Mouse (Mus musculus) forebrain, embryonic 13.5 days (tissue): Measurements from ENCODE around the gene Xlr5b. TPM values are rescaled to one million over a fixed set of nuclear protein-coding genes. Genes with fewer than 3 reads are reported as not detected.
"Not testable (repeated sequence)": the region's sequence is repeated elsewhere in the genome, so short reads cannot be mapped to it uniquely, and the experiment has no call there.

ENCODE experiments used
- ATAC-seq: fragments of 200-750 bp; cut with Nextera tagmentation; 2 replicates; pipeline ENCODE4 v1.8.0; 2017
- H3K27ac ChIP-seq: fragments of 300-500 bp; sonication (generic); 2 replicates; pipeline ENCODE4 v1.5.1; 2015; ENCODE audit warnings: inconsistent platforms, mild to moderate bottlenecking, moderate library complexity
- H3K27me3 ChIP-seq: fragments of 300-500 bp; sonication (generic); 2 replicates; pipeline ENCODE4 v1.6.1; 2015; ENCODE audit warnings: mild to moderate bottlenecking, inconsistent platforms
- H3K36me3 ChIP-seq: fragments of 300-500 bp; sonication (generic); 2 replicates; pipeline ENCODE4 v1.6.1; 2015; ENCODE audit warnings: mild to moderate bottlenecking, inconsistent platforms; ENCODE audit not compliant: poor library complexity, severe bottlenecking
- H3K4me1 ChIP-seq: fragments of 300-500 bp; sonication (generic); 2 replicates; pipeline ENCODE4 v1.6.1; 2015; ENCODE audit warnings: inconsistent platforms
- H3K4me2 ChIP-seq: fragments of 300-500 bp; sonication (generic); 2 replicates; pipeline ENCODE4 v1.6.1; 2015; ENCODE audit warnings: inconsistent platforms, mild to moderate bottlenecking, moderate library complexity
- H3K4me3 ChIP-seq: fragments of 300-500 bp; sonication (generic); 2 replicates; pipeline ENCODE4 v1.5.1; 2015; ENCODE audit warnings: mild to moderate bottlenecking, inconsistent platforms
- H3K9ac ChIP-seq: fragments of 300-500 bp; sonication (generic); 2 replicates; pipeline ENCODE4 v1.6.1; 2015; ENCODE audit warnings: mild to moderate bottlenecking, inconsistent platforms
- H3K9me3 ChIP-seq: fragments of 300-500 bp; sonication (generic); replicated peaks from 2 replicates; pipeline ENCODE4 v1.6.1; 2016; ENCODE audit warnings: inconsistent platforms
- WGBS: fragments of 180-500 bp; shearing (Covaris S2); methylation state at CpG from one replicate; pipeline ENCODE4 v1.1.7; 2015; 5-methylcytosine and 5-hydroxymethylcytosine counted together
- polyA plus RNA-seq: library from polyadenylated mRNA; unstranded; fragments of >200 nt; fragmentation: Nextera tagmentation; extraction: Ambion mirVana; gene quantifications from 2 replicates; pipeline ENCODE4 v1.2.1, GENCODE M21; 2015

The Xlr5b gene
- not detected in 2 replicates for polyA plus RNA-seq

DNA sequence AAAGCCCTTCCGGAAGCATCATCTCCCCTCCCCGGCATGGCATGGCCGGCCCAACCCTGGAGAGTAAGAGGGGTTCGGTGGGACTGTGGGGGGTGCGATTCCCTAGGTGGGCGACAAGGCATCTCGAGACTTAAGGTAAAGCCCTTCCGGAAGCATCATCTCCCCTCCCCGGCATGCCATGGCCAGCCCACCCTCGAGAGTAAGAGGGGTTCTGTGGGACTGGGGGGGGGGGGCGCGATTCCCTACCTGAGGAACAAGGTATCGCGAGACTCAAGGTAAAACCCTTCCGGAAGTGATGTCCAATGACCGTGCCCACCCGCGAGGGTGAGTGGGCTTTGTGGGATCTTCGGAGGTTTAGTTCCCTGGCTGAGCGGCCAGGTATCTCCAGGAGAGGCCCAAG is at the start of gene Xlr5b:
Xlr5b (plus strand) TSS at position 301 of the 400 bp plus-strand sequence.
- ATAC-seq, H3K27ac ChIP-seq, H3K9ac ChIP-seq, H3K4me1 ChIP-seq, H3K9me3 ChIP-seq, H3K36me3 ChIP-seq, H3K4me2 ChIP-seq, H3K4me3 ChIP-seq, H3K27me3 ChIP-seq: not testable (repeated sequence)
- no CpG with 5 or more reads among the region's 20 CpGs for WGBS

DNA sequence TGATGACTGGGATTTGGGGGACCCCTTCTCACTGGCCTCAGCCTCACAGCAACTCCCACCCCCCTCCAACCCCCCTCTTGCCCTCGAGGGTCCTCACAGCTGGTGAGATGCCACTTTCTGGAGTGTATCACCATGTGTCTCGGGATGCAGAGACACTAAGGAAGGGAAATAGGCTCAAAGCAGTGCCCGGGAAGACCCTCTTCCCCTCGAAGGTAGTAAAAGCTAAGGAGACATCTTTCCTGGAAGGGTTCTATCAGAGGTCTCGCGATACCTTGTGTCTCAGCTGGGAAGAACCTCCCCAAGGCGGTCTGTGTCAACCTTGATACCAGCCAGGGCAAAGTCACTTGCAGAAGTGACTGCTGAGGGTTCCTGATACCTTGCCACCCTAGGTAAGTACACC is 31.8 kb upstream of the Xlr5b start, which contains the start of gene Gm14685:
Gm14685 (plus strand) TSS at position 301 of the 400 bp plus-strand sequence.
- H3K9ac ChIP-seq, H3K27me3 ChIP-seq, H3K4me1 ChIP-seq, H3K27ac ChIP-seq, H3K4me2 ChIP-seq, ATAC-seq, H3K36me3 ChIP-seq, H3K4me3 ChIP-seq, H3K9me3 ChIP-seq: not testable (repeated sequence)
- WGBS, result no CpG with 5 or more reads among the region's 7 CpGs

DNA sequence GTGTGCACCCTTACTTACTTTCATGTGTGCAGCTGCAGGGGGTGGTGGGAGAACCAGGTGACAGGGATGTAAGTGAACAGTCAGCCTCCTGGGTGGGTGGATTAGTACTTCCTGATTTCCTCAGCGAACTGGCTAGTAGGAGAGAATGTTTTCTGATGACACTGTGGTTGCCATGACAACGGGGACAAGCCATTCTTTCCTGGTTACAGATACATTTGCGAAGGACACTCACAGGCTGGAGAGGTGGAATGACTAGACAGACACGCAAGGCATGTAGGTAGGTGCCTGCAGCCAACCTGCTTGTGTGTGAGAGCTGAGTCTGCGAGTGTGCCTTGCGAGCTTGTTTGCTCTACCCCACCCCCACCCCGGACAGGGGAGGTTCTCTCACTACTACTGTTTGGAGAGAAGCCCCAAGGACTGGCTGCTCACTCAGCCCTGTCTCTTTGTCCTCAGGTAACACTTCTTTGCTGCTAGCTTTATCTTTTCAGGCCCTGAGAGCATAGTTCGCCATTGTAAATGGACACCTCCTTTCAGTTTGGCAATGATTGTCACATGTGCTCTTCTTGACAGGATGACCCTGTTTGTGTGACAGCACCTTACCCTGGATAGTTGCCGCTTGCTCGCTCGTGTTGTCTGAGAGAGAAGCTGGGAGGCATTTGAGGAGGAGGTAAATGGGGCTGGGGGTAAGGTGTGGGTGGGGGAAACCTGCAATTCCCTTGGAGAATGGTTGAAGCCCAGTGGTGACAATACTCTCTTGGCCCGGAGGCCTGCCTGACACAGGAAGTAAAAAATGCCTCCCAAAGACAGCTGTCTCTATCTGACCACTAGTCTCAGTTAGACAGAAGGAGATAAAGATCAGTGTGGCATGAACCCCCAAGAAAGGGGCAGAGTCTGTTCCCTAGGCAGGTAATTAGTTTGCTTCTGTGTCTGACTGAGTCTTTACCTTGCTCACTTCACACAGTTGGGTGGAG is 25.5 kb upstream of the Xlr5b start:
- ATAC-seq, result peak; percentile 77
- H3K36me3 ChIP-seq, H3K27me3 ChIP-seq, H3K4me2 ChIP-seq, H3K4me1 ChIP-seq, H3K9ac ChIP-seq, H3K9me3 ChIP-seq, H3K27ac ChIP-seq, H3K4me3 ChIP-seq: not testable (repeated sequence)
- WGBS, result no CpG with 5 or more reads among the region's 12 CpGs

DNA sequence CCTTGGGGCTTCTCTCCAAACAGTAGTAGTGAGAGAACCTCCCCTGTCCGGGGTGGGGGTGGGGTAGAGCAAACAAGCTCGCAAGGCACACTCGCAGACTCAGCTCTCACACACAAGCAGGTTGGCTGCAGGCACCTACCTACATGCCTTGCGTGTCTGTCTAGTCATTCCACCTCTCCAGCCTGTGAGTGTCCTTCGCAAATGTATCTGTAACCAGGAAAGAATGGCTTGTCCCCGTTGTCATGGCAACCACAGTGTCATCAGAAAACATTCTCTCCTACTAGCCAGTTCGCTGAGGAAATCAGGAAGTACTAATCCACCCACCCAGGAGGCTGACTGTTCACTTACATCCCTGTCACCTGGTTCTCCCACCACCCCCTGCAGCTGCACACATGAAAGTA is 5.4 kb upstream of the Xlr5b start:
- not testable (repeated sequence) for H3K4me1 ChIP-seq, H3K4me3 ChIP-seq, H3K27ac ChIP-seq, H3K9ac ChIP-seq, H3K36me3 ChIP-seq, H3K4me2 ChIP-seq, H3K9me3 ChIP-seq, H3K27me3 ChIP-seq
- WGBS, result no CpG with 5 or more reads among the region's 7 CpGs
- peak; percentile 66 for ATAC-seq

DNA sequence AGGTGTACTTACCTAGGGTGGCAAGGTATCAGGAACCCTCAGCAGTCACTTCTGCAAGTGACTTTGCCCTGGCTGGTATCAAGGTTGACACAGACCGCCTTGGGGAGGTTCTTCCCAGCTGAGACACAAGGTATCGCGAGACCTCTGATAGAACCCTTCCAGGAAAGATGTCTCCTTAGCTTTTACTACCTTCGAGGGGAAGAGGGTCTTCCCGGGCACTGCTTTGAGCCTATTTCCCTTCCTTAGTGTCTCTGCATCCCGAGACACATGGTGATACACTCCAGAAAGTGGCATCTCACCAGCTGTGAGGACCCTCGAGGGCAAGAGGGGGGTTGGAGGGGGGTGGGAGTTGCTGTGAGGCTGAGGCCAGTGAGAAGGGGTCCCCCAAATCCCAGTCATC is 754 bp downstream of the Xlr5b start, which contains the start of gene DXBay18:
DXBay18 (minus strand) TSS at position 101 of the 400 bp plus-strand sequence.
- not testable (repeated sequence) for H3K27ac ChIP-seq, H3K9me3 ChIP-seq, H3K27me3 ChIP-seq, ATAC-seq, H3K36me3 ChIP-seq, H3K4me3 ChIP-seq, H3K4me1 ChIP-seq, H3K4me2 ChIP-seq, H3K9ac ChIP-seq
- no CpG with 5 or more reads among the region's 7 CpGs for WGBS

DNA sequence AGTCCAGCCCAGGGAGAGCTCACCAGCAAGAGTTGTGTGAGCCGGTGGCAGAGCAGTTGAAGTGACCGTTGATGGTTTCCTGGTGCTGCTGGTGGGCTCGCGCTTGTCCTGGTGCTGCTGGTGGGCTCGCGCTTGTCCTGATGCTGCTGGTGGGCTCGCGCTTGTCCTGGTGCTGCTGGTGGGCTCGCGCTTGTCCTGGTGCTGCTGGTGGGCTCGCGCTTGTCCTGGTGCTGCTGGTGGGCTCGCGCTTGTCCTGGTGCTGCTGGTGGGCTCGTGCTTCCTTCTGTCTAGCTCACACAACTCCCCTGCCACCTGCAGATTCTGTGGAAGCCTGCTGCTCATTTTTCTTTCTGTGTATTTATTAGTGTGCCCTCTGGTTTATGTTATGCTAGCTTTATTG is 28.3 kb downstream of the Xlr5b start, which contains the start of gene Spin2d:
Spin2d (minus strand) TSS at position 101 of the 400 bp plus-strand sequence.
- not testable (repeated sequence) for ATAC-seq, H3K4me2 ChIP-seq, H3K9ac ChIP-seq, H3K4me1 ChIP-seq, H3K4me3 ChIP-seq, H3K9me3 ChIP-seq, H3K27ac ChIP-seq, H3K27me3 ChIP-seq, H3K36me3 ChIP-seq
- WGBS, result 89% methylated on average over 4 of the region's 15 CpGs

DNA sequence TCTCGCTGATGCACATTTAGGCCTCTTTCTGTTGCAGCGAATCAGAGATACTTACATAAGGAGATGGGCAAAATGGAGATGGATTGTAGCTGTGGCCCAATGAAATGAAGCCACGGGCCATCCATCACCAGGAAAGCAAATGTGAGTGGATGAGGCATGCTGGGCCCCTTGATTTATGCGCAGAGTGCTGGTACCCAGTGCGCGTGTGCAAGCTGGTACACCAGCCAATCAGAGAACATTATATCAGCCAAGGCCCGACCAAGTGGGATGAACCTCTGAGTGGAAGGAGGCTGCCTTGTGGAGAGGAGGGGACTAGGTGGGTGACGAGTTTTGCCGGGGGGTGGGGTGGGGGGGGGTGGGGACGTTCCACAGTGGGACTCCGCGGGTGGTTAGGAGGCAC is 43.3 kb downstream of the Xlr5b start, which contains the start of gene Xlr3b:
Xlr3b (plus strand) TSS at position 274 of the 400 bp plus-strand sequence.
- not testable (repeated sequence) for H3K36me3 ChIP-seq, H3K27ac ChIP-seq, H3K9ac ChIP-seq, H3K4me3 ChIP-seq, H3K4me2 ChIP-seq, H3K27me3 ChIP-seq, H3K9me3 ChIP-seq, H3K4me1 ChIP-seq
- peak; percentile 48 for ATAC-seq
- 80% methylated on average over 12 of the region's 12 CpGs for WGBS

Other genes with a start within 250 kb of the Xlr5b start
- 104 TPM in 2 replicates for gene Cetn2, start 230.4 kb upstream of the Xlr5b start, polyA plus RNA-seq
- gene Nsdhl, start 230.2 kb upstream of the Xlr5b start, polyA plus RNA-seq, result 37.4 and 39.1 TPM in 2 replicates
- 0.67 and 0.86 TPM in 2 replicates for gene Zfp185, start 161.5 kb upstream of the Xlr5b start, polyA plus RNA-seq
- gene Pnma5, start 111.7 kb upstream of the Xlr5b start, polyA plus RNA-seq, result not detected in 2 replicates
- gene Pnma3, start 84.0 kb upstream of the Xlr5b start, polyA plus RNA-seq, result 1.7 and 1.9 TPM in 2 replicates
- gene Xlr4a, start 66.3 kb upstream of the Xlr5b start, polyA plus RNA-seq, result 0.23 and 0.49 TPM in 2 replicates
- gene Xlr3a, start 51.7 kb upstream of the Xlr5b start, polyA plus RNA-seq, result 2.9 and 3.4 TPM in 2 replicates
- 0.32 and 1.0 TPM in 2 replicates for gene Gm14685, start 31.7 kb upstream of the Xlr5b start, polyA plus RNA-seq
- gene DXBay18, start 654 bp downstream of the Xlr5b start, polyA plus RNA-seq, result 0.21 and 0.53 TPM in 2 replicates
- not detected in 2 replicates for gene Spin2d, start 28.2 kb downstream of the Xlr5b start, polyA plus RNA-seq
- gene Xlr3b, start 43.4 kb downstream of the Xlr5b start, polyA plus RNA-seq, result 12.1 and 12.3 TPM in 2 replicates
- 0.25 and 0.43 TPM in 2 replicates for gene Xlr4b, start 65.5 kb downstream of the Xlr5b start, polyA plus RNA-seq
- 21.6 and 22.2 TPM in 2 replicates for gene F8a, start 79.5 kb downstream of the Xlr5b start, polyA plus RNA-seq
- gene Xlr4c, start 94.3 kb downstream of the Xlr5b start, polyA plus RNA-seq, result not detected in 2 replicates
- gene Xlr3c, start 116.6 kb downstream of the Xlr5b start, polyA plus RNA-seq, result not detected in 2 replicates
- not detected in 2 replicates for gene Xlr5a, start 144.2 kb downstream of the Xlr5b start, polyA plus RNA-seq
- not detected in 2 replicates for gene Xlr5c, start 144.2 kb downstream of the Xlr5b start, polyA plus RNA-seq
- gene Gm45015, start 188.0 kb downstream of the Xlr5b start, polyA plus RNA-seq, result not detected in 2 replicates
- gene Zfp275, start 193.8 kb downstream of the Xlr5b start, polyA plus RNA-seq, result 10.6 and 12.7 TPM in 2 replicates
- not detected in 2 replicates for gene Gm18336, start 249.9 kb downstream of the Xlr5b start, polyA plus RNA-seq